Mouse (Mus musculus) spleen, postnatal 10 days (tissue): Measurements from ENCODE around the gene Hypm.

ENCODE experiments used
- DNase-seq, 2 experiments: peaks; one replicate each; pipeline ENCODE4 v3.0.0; 2021 to 2022; ENCODE audit warnings: low spot score in 2 of 2

Hypm gene

DNA sequence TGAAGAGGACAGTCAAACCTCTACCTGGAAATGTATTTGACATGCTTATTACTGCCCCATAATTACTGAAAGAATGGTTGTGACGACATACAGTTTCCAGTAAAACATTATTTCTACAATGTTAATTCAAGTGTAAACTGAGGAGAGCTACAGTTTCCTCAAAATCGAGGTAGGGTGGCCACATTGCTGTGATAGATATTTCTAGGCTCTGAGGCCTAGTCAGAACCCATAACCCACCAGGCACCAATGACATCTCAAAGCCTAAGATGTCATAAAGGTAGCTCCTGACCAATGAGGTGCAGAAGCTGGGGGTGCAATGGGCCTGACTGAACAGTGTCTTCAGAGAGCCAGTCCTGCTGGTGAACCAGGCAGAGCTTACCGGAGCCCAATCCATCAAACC lies at the start of gene Hypm:
Hypm (plus strand) TSS at position 301 of the 400 bp plus-strand sequence.
- DNase-seq = no peak

DNA sequence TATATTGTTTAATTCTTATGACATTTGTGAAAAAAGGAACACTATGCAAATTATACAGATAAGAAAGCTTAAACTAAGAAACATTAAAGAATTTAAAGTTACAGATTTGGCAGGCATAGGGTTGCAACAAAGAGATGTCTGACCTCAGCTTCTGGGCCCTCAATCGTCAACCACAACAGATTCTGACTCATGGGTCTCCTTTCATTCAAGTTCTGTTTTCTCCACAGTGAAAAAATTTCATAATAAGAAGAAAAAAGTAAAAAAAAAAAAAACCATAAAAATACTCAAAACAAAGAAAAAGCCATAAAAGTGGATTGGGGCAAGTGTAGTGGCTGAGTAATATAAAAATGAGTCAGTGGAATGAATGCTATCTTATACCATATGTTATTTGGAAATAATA lies 36.6 kb upstream of the Hypm start:
- no peak for DNase-seq

DNA sequence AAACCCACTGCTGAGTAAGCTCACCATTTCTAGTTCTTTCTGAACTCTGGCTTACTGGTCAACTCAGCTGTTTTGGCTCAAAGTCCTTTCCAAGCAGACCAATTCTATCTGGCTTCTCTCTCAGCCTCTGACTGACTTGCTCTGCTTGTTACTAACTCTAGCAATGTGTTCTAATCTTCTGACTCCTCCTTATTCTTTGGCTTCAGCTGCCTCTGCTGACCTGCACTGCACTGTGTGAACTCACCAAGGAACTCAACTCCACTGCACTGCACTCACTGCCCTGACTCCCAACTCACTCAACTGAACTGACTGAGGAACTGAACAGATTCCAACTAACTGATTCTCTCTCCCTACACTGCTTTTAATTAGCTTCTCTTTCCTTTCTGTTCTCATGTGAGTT lies 34.3 kb upstream of the Hypm start:
- no peak for DNase-seq

DNA sequence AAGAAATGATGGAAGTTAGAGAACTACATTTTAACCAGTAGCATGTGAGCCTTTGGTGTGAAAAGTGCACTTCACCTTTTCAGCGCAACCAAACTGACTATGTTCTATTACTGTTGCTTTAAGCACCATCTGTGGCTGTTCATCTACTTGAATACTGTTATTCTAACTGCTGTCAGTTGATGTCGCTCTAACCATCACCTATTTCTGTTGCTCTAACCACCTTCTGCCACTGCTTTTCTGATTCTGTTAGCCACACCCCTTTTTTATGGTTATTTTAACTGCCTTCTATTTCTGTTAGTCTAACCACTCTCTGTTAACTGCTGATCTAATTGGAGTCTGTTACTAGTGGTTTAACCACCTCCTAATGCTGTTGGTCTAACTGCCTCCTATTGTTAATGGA lies 11.9 kb upstream of the Hypm start:
- no peak for DNase-seq

DNA sequence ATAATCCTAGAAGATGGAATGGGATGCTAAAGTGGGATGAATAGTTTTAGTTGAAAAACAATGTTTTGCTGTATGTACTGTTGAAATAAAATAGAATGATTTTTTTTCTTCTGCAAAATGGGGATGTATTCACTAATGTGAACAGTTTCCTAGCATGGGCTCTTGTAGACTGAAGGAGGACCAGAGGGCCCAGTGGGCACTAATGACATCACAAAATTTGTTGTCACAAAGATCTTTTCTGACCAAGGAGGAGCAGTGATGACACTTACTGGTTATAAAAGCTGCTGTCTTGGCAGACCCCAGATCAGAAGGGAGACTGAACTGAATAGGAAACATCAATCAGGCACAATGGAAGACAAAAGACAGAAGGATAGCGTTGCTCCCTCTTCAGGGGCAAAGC lies 2.7 kb downstream of the Hypm start, which contains the start of gene H2al3:
H2al3 (plus strand) TSS at position 301 of the 400 bp plus-strand sequence.
- no peak for DNase-seq

DNA sequence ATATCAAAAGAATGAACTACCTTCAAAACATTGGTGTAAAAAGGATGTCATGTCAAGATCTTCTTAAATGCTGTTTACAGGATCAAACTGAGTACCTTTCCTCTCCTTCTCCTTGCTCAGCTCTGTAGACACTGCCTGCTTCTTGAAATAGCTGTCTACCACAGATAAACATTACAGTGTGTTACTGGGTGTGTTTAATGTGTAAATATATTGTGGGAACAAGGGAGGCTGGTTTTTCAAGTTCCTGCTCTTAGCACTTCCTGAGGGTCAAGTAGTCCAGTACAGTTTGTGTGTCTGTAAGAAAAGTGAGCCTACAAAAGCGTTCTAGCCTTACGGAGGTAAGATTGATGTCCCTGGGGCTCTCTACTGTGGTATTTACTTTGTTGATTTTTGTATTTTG lies 15.1 kb downstream of the Hypm start:
- DNase-seq = no peak

DNA sequence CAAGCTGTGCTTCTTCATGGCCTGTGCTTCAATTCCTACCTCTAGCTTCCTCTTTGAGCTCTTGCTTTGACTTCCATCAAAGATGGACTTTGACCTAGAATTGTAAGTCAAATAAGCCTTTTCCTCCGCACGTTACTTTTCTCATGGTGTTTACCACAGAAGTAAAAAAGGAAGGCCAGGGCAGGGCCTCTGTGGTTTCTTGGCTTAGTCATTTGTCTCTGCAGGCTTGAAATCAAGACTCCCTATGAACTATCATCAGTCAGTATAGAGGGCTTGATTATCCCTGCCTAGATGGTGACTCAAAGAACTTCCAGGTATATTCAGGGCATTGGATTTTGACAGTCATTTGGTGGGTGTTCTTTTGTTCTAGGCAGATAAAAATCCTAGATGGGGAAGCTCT lies 28.8 kb downstream of the Hypm start:
- no peak for DNase-seq

DNA sequence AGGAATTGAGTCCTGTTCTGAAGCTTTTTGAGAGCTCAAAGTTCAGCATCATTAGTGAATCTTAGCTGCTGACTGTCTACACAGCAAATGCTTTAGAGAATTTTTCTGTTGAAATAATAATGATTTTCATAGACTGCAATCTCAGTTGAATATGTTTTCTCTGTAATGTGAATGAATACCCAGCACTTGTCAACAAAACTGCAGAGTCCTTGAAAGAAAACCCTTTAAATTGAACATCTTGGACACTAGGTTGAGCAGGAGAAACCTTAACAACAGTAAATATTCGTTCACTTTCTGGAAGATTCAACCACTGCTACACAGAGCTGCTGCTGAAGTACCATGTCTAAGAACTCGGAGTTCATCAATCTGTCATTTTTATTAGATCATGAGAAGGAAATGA lies 38.6 kb downstream of the Hypm start, which contains the start of gene Sytl5:
Sytl5 (plus strand) TSS at position 301 of the 400 bp plus-strand sequence.
- DNase-seq = no peak
